Mouse (Mus musculus): ENCODE measurements around the gene Lmntd2. TPM values are rescaled to one million over a fixed set of nuclear protein-coding genes. Genes with fewer than 3 reads are reported as not detected.

Lmntd2 gene
- polyA plus RNA-seq, 1 experiment from 2014 or later, result 3.3 TPM

GRCm38 (mm10) chr7:141190220-141190619 is 23.7 kb downstream of the Lmntd2 start:
- Histone ChIP-seq H3K9ac (ENCODE audit: low read length) (no peak overlapping the region), H3K4me1 (replicated peaks; ENCODE audit: control insufficient read depth, insufficient read depth, low read length) (peaks cover 10% of the 10 kb centered on the region), H3K36me3 (ENCODE audit: control insufficient read depth, insufficient read depth, low read length) (0 out of 2 replicates have a peak, but pooled peaks cover 2% of the 10 kb centered on the region), H3K9me3 (ENCODE audit: control insufficient read depth, low read length) (no peaks in the 10 kb centered on the region), H3K4me3 (ENCODE audit: low read depth, low read length) (no peak overlapping the region), H3K4me2 (ENCODE audit: low read depth, low read length, severe bottlenecking) (no peak overlapping the region), H3K27ac (ENCODE audit: low read depth, low read length) (no peak overlapping the region), H3K27me3 (ENCODE audit: control insufficient read depth, insufficient read depth, low read length) (no peaks in the 10 kb centered on the region)
- ATAC-seq (replicated peaks; ENCODE audit: low FRiP score) (no peak), DNase-seq (ENCODE audit: low spot score) (no peak)
- 86% methylated on average over 3 of the region's 3 CpGs for whole genome bisulfite sequencing

GRCm38 (mm10) chr7:141188733-141189132 is 25.1 kb downstream of the Lmntd2 start:
- ATAC-seq (replicated peaks; ENCODE audit: low FRiP score), result no peak
- 0 out of 2 replicates have a peak, but pooled peaks cover 2% of the 10 kb centered on the region for H3K36me3 ChIP-seq (ENCODE audit: control insufficient read depth, insufficient read depth, low read length)
- H3K4me2 ChIP-seq (ENCODE audit: low read depth, low read length, severe bottlenecking), result no peak overlapping the region
- no peak overlapping the region for H3K4me3 ChIP-seq (ENCODE audit: low read depth, low read length)
- H3K4me1 ChIP-seq (replicated peaks; ENCODE audit: control insufficient read depth, insufficient read depth, low read length), result peaks cover 10% of the 10 kb centered on the region
- H3K9me3 ChIP-seq (ENCODE audit: control insufficient read depth, low read length), result no peaks in the 10 kb centered on the region
- H3K27ac ChIP-seq (ENCODE audit: low read depth, low read length), result no peak overlapping the region
- no peaks in the 10 kb centered on the region for H3K27me3 ChIP-seq (ENCODE audit: control insufficient read depth, insufficient read depth, low read length)
- no peak for DNase-seq (ENCODE audit: low spot score)
- WGBS, result 91% methylated on average over 3 of the region's 3 CpGs
- no peak overlapping the region for H3K9ac ChIP-seq (ENCODE audit: low read length)

- no peak for ATAC-seq (replicated peaks; ENCODE audit: low FRiP score)
- Histone ChIP-seq H3K36me3 (ENCODE audit: control insufficient read depth, insufficient read depth, low read length) (0 out of 2 replicates have a peak, but pooled peaks cover 2% of the 10 kb centered on the region), H3K4me1 (replicated peaks; ENCODE audit: control insufficient read depth, insufficient read depth, low read length) (peaks cover 10% of the 10 kb centered on the region), H3K9ac (ENCODE audit: low read length) (no peak overlapping the region), H3K4me2 (ENCODE audit: low read depth, low read length, severe bottlenecking) (no peak overlapping the region), H3K9me3 (ENCODE audit: control insufficient read depth, low read length) (no peaks in the 10 kb centered on the region), H3K27me3 (ENCODE audit: control insufficient read depth, insufficient read depth, low read length) (no peaks in the 10 kb centered on the region), H3K27ac (ENCODE audit: low read depth, low read length) (no peak overlapping the region), H3K4me3 (ENCODE audit: low read depth, low read length) (no peak overlapping the region)
- DNase-seq (ENCODE audit: low spot score), result no peak
- 75% methylated on average over 3 of the region's 3 CpGs for WGBS
Measured at GRCm38 (mm10) chr7:141188194-141188593, 25.7 kb downstream of the Lmntd2 start.

- no peaks in the 10 kb centered on the region for H3K27me3 ChIP-seq (ENCODE audit: control insufficient read depth, insufficient read depth, low read length)
- H3K9ac ChIP-seq (ENCODE audit: low read length), result no peak overlapping the region
- no peaks in the 10 kb centered on the region for H3K36me3 ChIP-seq (ENCODE audit: control insufficient read depth, insufficient read depth, low read length)
- peak; percentile 92 for DNase-seq (ENCODE audit: low spot score)
- 2% methylated on average over 8 of the region's 8 CpGs for WGBS
- H3K9me3 ChIP-seq (ENCODE audit: control insufficient read depth, low read length), result no peaks in the 10 kb centered on the region
- ATAC-seq (replicated peaks; ENCODE audit: low FRiP score), result no peak
- H3K27ac ChIP-seq (ENCODE audit: low read depth, low read length), result no peak overlapping the region
- H3K4me2 ChIP-seq (ENCODE audit: low read depth, low read length, severe bottlenecking), result no peak overlapping the region
- H3K4me3 ChIP-seq (ENCODE audit: low read depth, low read length), result no peak overlapping the region
- 0 out of 2 replicates have a peak, but pooled peaks cover 2% of the 10 kb centered on the region for H3K4me1 ChIP-seq (replicated peaks; ENCODE audit: control insufficient read depth, insufficient read depth, low read length)
Measured at GRCm38 (mm10) chr7:141176173-141176572, 37.7 kb downstream of the Lmntd2 start.

- DNase-seq (ENCODE audit: low spot score) (no peak), ATAC-seq (replicated peaks; ENCODE audit: low FRiP score) (no peak)
- no peaks in the 10 kb centered on the region for H3K27me3 ChIP-seq (ENCODE audit: control insufficient read depth, insufficient read depth, low read length)
- no peak overlapping the region for H3K27ac ChIP-seq (ENCODE audit: low read depth, low read length)
- no peaks in the 10 kb centered on the region for H3K9me3 ChIP-seq (ENCODE audit: control insufficient read depth, low read length)
- no peaks in the 10 kb centered on the region for H3K36me3 ChIP-seq (ENCODE audit: control insufficient read depth, insufficient read depth, low read length)
- 87% methylated on average over 4 of the region's 4 CpGs for WGBS
- H3K4me3 ChIP-seq (ENCODE audit: low read depth, low read length), result no peak overlapping the region
- H3K4me1 ChIP-seq (replicated peaks; ENCODE audit: control insufficient read depth, insufficient read depth, low read length), result 0 out of 2 replicates have a peak, but pooled peaks cover 2% of the 10 kb centered on the region
- H3K4me2 ChIP-seq (ENCODE audit: low read depth, low read length, severe bottlenecking), result no peak overlapping the region
- no peak overlapping the region for H3K9ac ChIP-seq (ENCODE audit: low read length)
Measured at GRCm38 (mm10) chr7:141175068-141175467, 38.8 kb downstream of the Lmntd2 start.

GRCm38 (mm10) chr7:141173323-141173850 is 40.5 kb downstream of the Lmntd2 start:
- Histone ChIP-seq H3K4me2 (ENCODE audit: low read depth, low read length, severe bottlenecking) (peak overlapping the region; percentile 65; the same call in 1 of the 2 replicates), H3K4me3 (ENCODE audit: low read depth, low read length) (0 out of 2 replicates have a peak overlapping the region, but pooled peaks have one; percentile 53), H3K27ac (ENCODE audit: low read depth, low read length) (no peak overlapping the region), H3K4me1 (replicated peaks; ENCODE audit: control insufficient read depth, insufficient read depth, low read length) (peaks cover 8% of the 10 kb centered on the region; the same call in 1 of the 2 replicates), H3K9ac (ENCODE audit: low read length) (peak overlapping the region; percentile 67; the same call in 1 of the 2 replicates), H3K36me3 (ENCODE audit: control insufficient read depth, insufficient read depth, low read length) (no peaks in the 10 kb centered on the region), H3K9me3 (ENCODE audit: control insufficient read depth, low read length) (no peaks in the 10 kb centered on the region), H3K27me3 (ENCODE audit: control insufficient read depth, insufficient read depth, low read length) (no peaks in the 10 kb centered on the region)
- 90% methylated on average over 5 of the region's 5 CpGs for WGBS
- DNase-seq (ENCODE audit: low spot score) (no peak), ATAC-seq (replicated peaks; ENCODE audit: low FRiP score) (no peak)

GRCm38 (mm10) chr7:141172116-141173006 is 41.5 kb downstream of the Lmntd2 start, which contains the start of gene Rnh1:
Gene Rnh1, minus strand, starts transcription at chr7:141172857.
- peak within 1 kb of the TSS; percentile 67 for H3K9ac ChIP-seq (ENCODE audit: low read length)
- peaks cover 16% of the 10 kb centered on the region; the same call in 1 of the 2 replicates for H3K4me1 ChIP-seq (replicated peaks; ENCODE audit: control insufficient read depth, insufficient read depth, low read length)
- H3K36me3 ChIP-seq (ENCODE audit: control insufficient read depth, insufficient read depth, low read length), result no peaks in the 10 kb centered on the region
- H3K27me3 ChIP-seq (ENCODE audit: control insufficient read depth, insufficient read depth, low read length), result no peaks in the 10 kb centered on the region
- 3% methylated on average over 55 of the region's 55 CpGs for WGBS
- DNase-seq (ENCODE audit: low spot score) (peak; percentile 96), ATAC-seq (replicated peaks; ENCODE audit: low FRiP score) (peak; percentile 97)
- H3K4me3 ChIP-seq (ENCODE audit: low read depth, low read length), result peak within 1 kb of the TSS; percentile 53
- H3K27ac ChIP-seq (ENCODE audit: low read depth, low read length), result peak within 1 kb of the TSS; percentile 90
- H3K4me2 ChIP-seq (ENCODE audit: low read depth, low read length, severe bottlenecking), result peak within 1 kb of the TSS; percentile 65
- H3K9me3 ChIP-seq (ENCODE audit: control insufficient read depth, low read length), result no peaks in the 10 kb centered on the region

GRCm38 (mm10) chr7:141169866-141170265 is 44.0 kb downstream of the Lmntd2 start:
- no peak overlapping the region for H3K9ac ChIP-seq (ENCODE audit: low read length)
- DNase-seq (ENCODE audit: low spot score) (no peak), ATAC-seq (replicated peaks; ENCODE audit: low FRiP score) (no peak)
- no peaks in the 10 kb centered on the region for H3K36me3 ChIP-seq (ENCODE audit: control insufficient read depth, insufficient read depth, low read length)
- no peaks in the 10 kb centered on the region for H3K9me3 ChIP-seq (ENCODE audit: control insufficient read depth, low read length)
- H3K4me1 ChIP-seq (replicated peaks; ENCODE audit: control insufficient read depth, insufficient read depth, low read length), result peaks cover 16% of the 10 kb centered on the region; the same call in 1 of the 2 replicates
- H3K27ac ChIP-seq (ENCODE audit: low read depth, low read length), result no peak overlapping the region
- H3K4me2 ChIP-seq (ENCODE audit: low read depth, low read length, severe bottlenecking), result no peak overlapping the region
- H3K4me3 ChIP-seq (ENCODE audit: low read depth, low read length), result no peak overlapping the region
- H3K27me3 ChIP-seq (ENCODE audit: control insufficient read depth, insufficient read depth, low read length), result no peaks in the 10 kb centered on the region
